Mouse (Mus musculus) layer of hippocampus, postnatal 14 days (tissue): ENCODE results near the gene Dnajc1. TPM values are rescaled to one million over a fixed set of nuclear protein-coding genes. Genes with fewer than 3 reads are reported as not detected.

Source experiments
- DNase-seq, 2 experiments: peaks; one replicate each; pipeline ENCODE4 v3.0.0; 2021 to 2022; ENCODE audit warnings: low spot score in 2 of 2, mixed read lengths in 1 of 2
- total RNA-seq, 2 experiments: library from RNA; stranded (reverse); gene quantifications; 2 replicates each; pipeline ENCODE4 v1.2.3; 2021

The Dnajc1 gene
- total RNA-seq, 2 experiments from 2014 or later = 23.2 to 24.3 TPM

DNA sequence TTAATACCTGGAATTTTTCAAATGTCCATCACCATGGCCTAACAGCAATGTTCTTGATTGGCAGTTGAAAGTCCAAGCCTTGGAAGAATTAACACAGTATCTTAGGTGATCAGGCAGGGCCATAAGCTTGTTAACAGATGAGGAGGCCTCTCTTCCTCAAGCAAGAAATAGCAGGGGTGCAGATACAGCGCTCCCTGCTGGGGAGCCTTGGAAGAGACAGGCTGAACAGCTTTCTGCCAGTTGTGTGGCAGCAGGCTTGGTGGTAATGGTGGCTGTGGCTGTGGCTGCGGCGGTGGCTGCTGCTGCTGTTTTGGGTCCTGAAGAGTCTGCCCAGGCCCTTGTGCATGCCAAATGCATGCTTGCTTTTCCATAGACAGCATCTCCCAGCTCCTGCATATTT is 187.5 kb downstream of the Dnajc1 start:
- peak in 1 of 2 experiments; percentile 53 for DNase-seq

DNA sequence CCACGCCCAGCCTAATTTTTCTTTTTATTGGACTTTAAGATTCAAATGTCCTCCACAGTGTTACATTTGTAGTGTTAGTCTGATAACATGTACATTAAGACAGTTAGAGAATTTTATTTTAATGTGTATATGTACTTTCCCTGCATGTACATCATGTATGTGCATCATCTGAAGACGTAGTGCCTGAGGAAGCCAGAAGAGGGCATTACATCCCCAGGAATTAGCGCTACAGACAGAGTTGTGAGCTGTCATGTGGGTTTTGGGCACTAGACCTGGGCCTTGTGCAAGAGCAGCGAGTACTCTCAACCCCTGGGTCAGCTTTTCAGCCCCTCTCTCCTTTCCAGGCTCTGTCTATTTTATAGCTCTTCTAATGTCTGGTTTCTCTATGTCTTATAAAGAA is 189.7 kb downstream of the Dnajc1 start:
- DNase-seq = no peak

DNA sequence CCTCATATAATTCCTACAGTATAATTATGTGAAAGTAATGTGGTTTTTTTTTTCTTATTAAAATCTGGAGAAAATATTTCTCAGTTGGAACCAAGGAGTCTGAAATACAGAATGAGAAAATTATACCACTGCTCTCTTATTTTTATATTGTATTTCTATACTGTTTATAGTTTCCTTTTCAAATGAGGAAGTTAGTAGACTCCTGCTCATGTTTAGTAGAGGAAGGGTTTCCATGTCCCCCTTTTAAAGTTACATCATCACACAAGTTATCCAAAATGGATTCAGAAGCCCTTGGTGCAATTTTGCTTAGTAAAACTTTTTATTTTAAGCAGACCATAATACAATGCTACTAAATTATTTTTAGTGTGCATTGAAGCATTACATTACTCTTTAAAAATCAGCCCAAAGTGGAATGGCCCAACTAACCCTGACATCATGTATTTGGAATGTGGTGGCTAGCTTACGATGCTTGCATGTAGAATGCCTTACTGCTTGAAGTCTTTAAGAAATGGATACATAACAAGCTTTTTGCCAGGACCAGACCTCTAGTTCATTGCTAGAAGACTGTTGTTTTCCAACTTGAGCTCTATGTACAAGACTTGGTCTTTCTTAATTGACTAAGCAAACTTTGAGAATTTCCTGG is 190.7 kb downstream of the Dnajc1 start:
- DNase-seq = no peak

DNA sequence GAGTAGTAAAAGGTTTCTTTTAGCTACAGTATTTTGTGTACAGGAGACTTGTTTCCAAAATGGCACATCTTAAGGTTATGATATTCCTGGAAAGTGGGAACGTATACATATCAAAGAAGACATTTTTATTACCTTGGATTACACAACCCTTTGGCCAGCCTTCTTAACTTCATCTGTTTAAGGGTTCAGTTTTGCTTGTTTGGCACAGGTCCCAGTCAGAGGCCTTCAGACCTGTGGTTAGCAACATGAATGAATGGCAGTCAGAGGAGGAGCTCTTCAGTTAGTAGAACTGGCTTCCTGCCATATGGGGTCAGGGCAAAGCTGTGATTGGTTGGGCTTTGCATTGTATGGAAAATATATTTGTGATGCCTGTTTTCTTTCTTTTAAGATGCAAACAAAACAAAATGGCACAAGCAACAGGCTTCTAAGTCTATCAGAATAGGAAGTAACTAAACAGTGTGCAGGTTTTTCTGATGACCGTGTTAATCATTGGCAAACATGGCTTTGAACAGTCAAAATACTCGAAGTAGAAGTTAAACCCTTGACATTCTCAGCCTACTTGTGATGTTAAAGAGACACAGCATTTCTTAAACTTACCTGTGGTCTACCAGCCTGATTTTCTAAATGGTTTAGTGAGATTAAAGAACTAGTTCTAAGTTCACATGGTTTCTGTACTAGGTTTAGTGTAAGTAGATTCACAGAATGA is 196.8 kb downstream of the Dnajc1 start:
- no peak for DNase-seq

DNA sequence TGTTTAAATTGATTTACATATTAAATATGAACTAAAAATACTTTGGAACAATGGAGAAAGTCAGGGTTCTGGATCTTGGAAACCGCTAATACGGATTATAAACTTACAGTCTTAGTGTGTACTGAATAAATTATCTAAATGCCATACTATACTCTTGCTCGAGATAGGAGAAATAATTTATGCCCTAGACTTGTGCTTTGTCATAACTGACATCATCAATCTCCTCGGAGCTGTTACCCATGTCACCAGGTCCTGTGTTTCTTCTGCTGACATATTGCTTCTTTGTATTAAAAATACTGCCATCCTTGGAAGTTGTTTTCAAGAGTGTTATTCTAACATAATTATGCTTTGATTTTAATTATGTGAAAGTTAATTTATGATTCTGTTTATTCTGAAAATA is 197.3 kb downstream of the Dnajc1 start:
- DNase-seq = no peak

DNA sequence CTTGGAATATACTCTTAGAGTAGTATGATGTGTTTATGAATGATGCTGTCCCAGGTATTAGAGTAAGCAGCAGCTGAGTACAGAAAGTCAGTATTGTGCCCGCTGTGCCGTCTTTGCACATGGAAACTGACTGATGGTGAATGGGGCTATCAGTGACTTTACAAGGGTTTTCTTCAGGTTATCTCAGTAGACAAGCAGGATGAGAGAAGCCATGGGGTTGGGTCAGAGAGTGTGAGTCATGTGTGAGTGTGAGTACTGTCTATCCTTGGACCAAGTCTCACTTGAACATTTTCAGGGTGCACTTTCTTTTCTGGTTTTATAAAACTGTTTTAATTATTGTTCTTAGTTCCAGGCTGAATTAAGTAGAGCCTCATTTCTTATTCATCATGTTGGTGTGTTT is 204.3 kb downstream of the Dnajc1 start:
- no peak for DNase-seq

DNA sequence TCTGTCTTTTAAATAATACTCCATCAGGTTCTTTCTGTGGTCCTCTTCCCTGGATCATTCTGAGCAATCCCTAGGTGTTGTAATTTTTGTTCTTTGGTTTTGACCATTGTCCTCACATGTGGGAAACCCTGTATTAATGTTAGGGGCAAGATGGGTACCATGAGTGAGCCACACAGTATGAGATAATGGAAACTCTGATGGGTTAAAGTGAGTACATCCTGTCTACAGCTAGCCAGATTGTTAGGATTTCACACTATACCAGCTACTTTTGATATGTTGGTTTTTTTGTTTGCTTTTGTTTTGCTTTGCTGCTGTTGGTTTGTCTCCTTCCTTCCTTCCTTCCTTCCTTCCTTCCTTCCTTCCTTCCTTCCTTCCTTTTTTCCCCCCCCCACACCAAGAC is 209.6 kb downstream of the Dnajc1 start:
- DNase-seq = no peak

DNA sequence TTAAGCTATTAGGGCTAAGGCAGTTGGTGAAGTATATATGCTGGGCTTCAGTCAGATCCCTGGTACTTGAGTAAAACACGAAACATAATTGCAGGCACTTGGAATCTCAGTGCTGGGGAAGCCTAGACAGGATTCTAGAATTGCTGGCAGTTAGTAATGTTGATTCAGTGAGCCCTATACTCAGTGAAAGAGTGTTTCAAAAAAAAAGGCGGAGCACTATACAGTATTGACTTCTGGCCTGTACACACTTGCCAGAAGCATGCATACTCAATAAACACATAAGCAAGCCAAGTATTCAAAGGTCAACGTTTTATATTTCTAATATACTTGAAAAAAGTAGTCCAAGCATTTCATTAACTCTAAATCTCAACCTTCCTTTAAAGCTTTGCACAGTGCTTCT is 211.0 kb downstream of the Dnajc1 start:
- no peak for DNase-seq

DNA sequence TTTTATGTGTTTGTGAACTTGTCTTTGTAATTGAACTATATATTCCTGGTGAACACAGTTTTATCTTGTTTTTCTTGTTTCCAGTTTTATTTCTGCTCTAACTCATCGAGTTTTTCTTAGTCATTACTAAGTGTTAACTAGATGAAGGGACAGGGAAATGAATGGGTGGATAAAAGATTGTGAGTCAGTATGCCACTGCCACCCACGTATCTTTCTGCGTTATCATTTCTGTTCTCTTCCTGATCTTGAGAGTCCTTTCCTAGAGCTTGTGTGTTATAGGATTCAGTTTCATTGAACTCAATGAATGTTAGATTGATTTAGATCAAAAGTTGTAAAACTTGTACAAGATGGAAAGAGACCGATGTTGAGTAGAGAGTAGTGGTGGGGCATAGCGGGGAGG is 212.3 kb downstream of the Dnajc1 start:
- no peak for DNase-seq

DNA sequence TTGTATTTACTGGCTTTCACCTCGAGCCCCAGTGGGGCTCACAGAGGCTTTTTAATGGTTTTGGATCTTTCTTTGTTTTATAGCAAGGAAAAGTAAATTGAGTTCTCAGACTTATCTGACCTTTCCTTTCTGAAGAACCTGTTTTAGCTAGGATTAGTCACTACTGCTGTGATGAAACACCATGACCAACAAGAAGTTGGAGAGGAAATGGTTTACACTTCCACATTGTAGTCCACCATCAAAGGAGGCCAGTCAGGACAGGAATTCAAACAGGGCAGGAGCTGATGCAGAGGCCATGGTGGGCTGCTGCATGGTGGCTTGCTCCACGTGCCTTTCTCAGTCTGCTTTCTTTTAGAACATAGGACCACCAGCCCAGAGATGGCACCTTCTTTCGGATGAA is 216.4 kb downstream of the Dnajc1 start:
- no peak for DNase-seq

DNA sequence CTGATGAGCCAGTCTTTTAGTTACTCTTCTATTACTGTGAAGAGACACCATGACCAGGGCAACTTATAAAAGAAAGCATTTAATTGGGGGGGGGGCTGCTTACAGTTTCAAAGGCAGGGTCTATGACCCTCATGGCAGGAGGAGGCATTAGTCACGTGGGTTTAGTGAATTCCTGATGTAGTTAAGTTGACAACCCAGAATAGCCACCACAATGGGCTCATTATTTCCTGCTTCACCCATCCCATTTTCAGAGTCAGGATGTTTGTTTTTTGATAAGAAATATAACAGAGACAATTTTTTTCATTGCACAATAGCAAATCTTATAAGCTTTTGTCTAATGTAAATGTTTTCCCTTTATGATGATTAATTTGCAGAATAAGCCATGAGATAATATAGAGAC is 217.4 kb downstream of the Dnajc1 start:
- DNase-seq = no peak

DNA sequence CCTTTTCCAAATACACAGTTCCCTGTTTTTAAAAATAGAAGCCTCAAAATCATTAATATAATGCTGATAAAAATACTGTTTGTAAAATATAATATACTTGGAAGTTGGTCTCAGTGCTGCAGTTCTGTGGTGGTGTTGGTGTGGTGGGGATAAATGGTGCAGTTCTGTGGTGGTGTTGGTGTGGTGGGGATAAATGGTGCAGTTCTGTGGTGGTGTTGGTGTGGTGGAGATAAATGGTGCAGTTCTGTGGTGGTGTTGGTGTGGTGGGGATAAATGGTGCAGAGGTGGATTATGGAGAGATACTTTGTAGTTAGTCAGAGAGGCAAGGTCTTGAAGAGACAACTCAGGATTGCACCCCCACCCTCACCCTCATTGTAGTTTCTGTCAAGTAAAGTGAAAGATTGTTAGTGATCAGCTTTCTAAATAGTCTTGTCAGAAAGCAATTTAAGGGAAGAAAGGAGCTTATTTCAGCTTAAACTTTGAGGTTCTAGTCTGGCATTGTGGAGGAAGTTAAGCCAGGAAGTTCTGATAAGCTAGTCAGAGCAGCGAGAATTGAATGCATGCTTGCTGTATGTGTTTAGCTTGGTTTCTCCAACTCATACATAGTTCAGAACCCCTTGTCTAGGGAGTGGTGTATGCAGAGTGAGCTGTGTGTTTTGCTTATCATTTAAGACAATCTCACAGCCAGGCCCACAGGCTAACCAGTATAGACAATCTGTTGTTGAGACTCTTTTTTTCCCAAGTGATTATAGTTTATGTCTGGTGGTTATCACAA is 223.3 kb downstream of the Dnajc1 start:
- no peak for DNase-seq

DNA sequence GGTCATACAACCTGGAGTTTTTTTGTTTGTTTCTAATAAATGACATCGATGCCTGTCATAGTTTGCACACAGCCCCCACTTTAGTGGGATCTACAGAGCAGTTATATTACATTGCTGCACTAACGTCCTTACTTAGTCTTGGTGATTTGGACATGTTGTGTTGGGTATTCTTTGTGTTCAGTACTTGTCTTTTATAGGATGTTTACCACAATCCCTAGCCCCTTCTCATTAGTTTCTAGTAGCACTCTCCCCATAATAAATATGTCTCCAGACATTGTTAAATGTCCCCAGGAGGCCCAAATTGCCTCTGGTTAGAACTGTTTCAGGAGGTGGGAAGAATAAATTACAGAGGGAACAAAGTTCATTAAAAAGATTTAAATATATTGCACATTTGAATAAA is 227.1 kb downstream of the Dnajc1 start:
- DNase-seq = no peak

DNA sequence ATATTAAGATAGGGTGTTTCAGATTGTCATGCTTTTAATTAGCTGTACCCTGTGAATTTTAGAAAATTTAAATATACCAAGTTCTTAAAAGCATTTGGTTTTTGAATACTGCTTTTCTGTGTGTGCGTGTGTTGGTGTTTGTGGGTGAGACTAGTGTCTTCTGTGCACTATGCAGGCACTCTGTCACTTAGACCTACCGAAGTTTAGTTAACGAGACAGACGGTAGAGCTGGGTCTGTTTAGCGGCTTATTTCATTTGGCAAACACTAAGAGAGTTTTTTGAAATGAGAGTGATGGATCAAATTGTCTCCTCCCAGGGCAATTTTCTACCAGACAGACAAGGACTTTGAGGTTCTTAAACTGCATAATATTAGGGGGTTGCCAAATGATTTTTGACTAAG is 231.6 kb downstream of the Dnajc1 start:
- peak in 1 of 2 experiments; percentile 13 for DNase-seq

DNA sequence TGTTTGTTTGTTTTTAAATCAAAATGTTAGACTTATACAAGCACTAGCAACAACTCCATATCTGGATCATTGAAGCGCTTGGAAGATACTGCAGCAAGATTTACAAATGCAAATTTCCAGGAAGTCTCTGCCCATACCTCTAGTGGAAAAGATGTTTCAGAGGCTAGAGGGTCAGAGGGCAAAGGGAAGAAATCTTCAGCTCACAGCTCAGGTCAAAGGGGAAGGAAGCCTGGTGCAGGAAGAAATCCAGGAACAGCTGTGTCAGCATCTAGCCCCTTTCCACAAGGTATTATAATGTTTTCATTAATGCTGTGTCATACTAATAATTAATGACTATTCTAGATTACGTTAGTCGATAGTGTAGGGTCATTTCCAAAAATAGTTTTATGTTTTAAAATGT is 233.2 kb downstream of the Dnajc1 start:
- no peak for DNase-seq

DNA sequence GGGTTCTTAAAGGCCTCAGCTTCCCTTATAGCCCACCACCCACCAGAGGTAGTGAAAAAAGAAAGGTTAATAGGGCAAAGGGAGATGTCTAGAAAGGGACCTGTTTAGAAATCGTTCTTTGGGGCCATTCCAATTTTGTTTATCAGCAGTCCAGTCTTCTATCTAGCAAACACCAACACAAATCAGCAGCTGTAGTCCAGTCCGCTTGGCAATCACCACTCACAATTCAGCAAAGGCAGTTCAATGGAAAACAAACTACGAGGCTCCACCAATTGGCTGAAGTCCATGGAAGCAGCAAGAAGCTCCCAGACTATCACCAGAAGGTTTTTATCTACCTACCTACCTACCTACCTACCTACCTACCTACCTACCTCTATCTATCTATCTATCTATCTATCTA is 236.5 kb downstream of the Dnajc1 start:
- no peak for DNase-seq
